Comparison of ENCODE assay signal across 23 mouse cellular contexts in genomic region chr8:121708406-121708805, GRCm38 (mm10). TPM values are rescaled to one million over a fixed set of nuclear protein-coding genes. Genes with fewer than 3 reads are reported as not detected.
A peak's percentile ranks its signal among the peaks of the same experiment; 100 is the strongest.
DNase-seq lines count a peak whose midpoint lies in the region; ATAC-seq and TF ChIP-seq lines count a peak whose summit lies in the region.
"Had no signal": no experiment of that assay in that cellular context is flagged by ENCODE, and none has a peak within 500 bp of the region (broad histone marks: within the 10 kb centered on the region; RNA-seq: fewer than 3 reads in every experiment).

No protein-coding gene starts in this region.

- H3K27ac ChIP-seq in forebrain, embryonic 12.5 days: no peak overlapping the region
- H3K27ac ChIP-seq in forebrain, embryonic 11.5 days (ENCODE audit: low read depth, low read length): no peak overlapping the region
- peak overlapping the region; percentile 6; the same call in 1 of the 2 replicates for H3K27ac ChIP-seq in kidney, postnatal 0 days
- no peak overlapping the region for H3K27ac ChIP-seq in left cerebral cortex, adult 2 months
- H3K27ac ChIP-seq: embryonic facial prominence, embryonic 10.5 days; forebrain, embryonic 15.5 days; heart, embryonic 10.5 days; hindbrain, embryonic 12.5 days had no signal

- peaks cover 5% of the 10 kb centered on the region for H3K27me3 ChIP-seq in forebrain, embryonic 12.5 days
- H3K27me3 ChIP-seq in forebrain, embryonic 11.5 days (ENCODE audit: control insufficient read depth, insufficient read depth, low read length): no peaks in the 10 kb centered on the region
- H3K27me3 ChIP-seq in kidney, postnatal 0 days (ENCODE audit: insufficient read depth, low read length): no peaks in the 10 kb centered on the region
- H3K27me3 ChIP-seq: forebrain, embryonic 15.5 days; hindbrain, embryonic 12.5 days had no signal

- no peak overlapping the region for H3K4me3 ChIP-seq in forebrain, embryonic 12.5 days (replicated peaks)
- H3K4me3 ChIP-seq in forebrain, embryonic 11.5 days (ENCODE audit: low read depth, low read length): no peak overlapping the region
- H3K4me3 ChIP-seq in kidney, postnatal 0 days (replicated peaks; ENCODE audit: low read depth, low read length): no peak overlapping the region
- no peak overlapping the region for H3K4me3 ChIP-seq in left cerebral cortex, adult 2 months
- H3K4me3 ChIP-seq: embryonic facial prominence, embryonic 10.5 days; forebrain, embryonic 15.5 days; heart, embryonic 10.5 days; hindbrain, embryonic 12.5 days had no signal

- no peak for ATAC-seq in forebrain, embryonic 12.5 days (ENCODE audit: low FRiP score)
- ATAC-seq in forebrain, embryonic 11.5 days (replicated peaks; ENCODE audit: low FRiP score): no peak
- 0 out of 2 replicates have a peak, but pooled peaks have one; percentile 13 for ATAC-seq in kidney, postnatal 0 days (replicated peaks; ENCODE audit: low FRiP score, low read depth)
- ATAC-seq: CD4-positive, CD25-positive, alpha-beta regulatory T cell, adult 4 months; forebrain, embryonic 15.5 days had no signal

- no peak for TF ChIP-seq CTCF in kidney, postnatal 0 days (IDR thresholded peaks at IDR 0.05; ENCODE audit: low read depth)
- TF ChIP-seq CTCF in left cerebral cortex, adult 2 months (IDR thresholded peaks at IDR 0.05): no peak

- H3K4me1 ChIP-seq in forebrain, embryonic 12.5 days: no peaks in the 10 kb centered on the region
- H3K4me1 ChIP-seq in forebrain, embryonic 11.5 days (replicated peaks; ENCODE audit: control insufficient read depth, insufficient read depth, low read length): no peaks in the 10 kb centered on the region
- H3K4me1 ChIP-seq in kidney, postnatal 0 days (replicated peaks; ENCODE audit: insufficient read depth, low read length): no peaks in the 10 kb centered on the region
- H3K4me1 ChIP-seq: forebrain, embryonic 15.5 days; hindbrain, embryonic 12.5 days had no signal

- no peaks in the 10 kb centered on the region for H3K9me3 ChIP-seq in forebrain, embryonic 12.5 days
- H3K9me3 ChIP-seq in forebrain, embryonic 11.5 days (ENCODE audit: control insufficient read depth, low read length): no peaks in the 10 kb centered on the region
- H3K9me3 ChIP-seq in kidney, postnatal 0 days (replicated peaks; ENCODE audit: low read length): no peaks in the 10 kb centered on the region
- H3K9me3 ChIP-seq: embryonic facial prominence, embryonic 10.5 days; forebrain, embryonic 15.5 days; heart, embryonic 10.5 days; hindbrain, embryonic 12.5 days had no signal

- 48% methylated on average over 6 of the region's 6 CpGs for WGBS in forebrain, embryonic 12.5 days
- 55% methylated on average over 6 of the region's 6 CpGs for WGBS in forebrain, embryonic 11.5 days
- 36% methylated on average over 6 of the region's 6 CpGs for WGBS in kidney, postnatal 0 days

- DNase-seq in forebrain, embryonic 11.5 days (ENCODE audit: low spot score): no peak
- DNase-seq in kidney, adult 8-10 months: peak; percentile 43 to 50
- no peak for DNase-seq in kidney, postnatal 0 days (ENCODE audit: low spot score)
- peak; percentile 69 to 76 for DNase-seq in kidney, postnatal 36 days
- no peak for DNase-seq in left cerebral cortex, adult 2 months (ENCODE audit: extremely low spot score in 1 of 2, low spot score in 2 of 2)
- no peak for DNase-seq in gastrocnemius, postnatal 36 days
- no peak for DNase-seq in retina, embryonic 14.5 days (ENCODE audit: low spot score)
- DNase-seq: adrenal gland, adult 2 months; adrenal gland, postnatal 25 days; cerebellum, adult 18-20 months; cerebellum, adult 9-11 months; cerebellum, postnatal 36 days; heart, adult 18-20 months; heart, postnatal 10 days; heart, postnatal 4 days had no signal

- no peak overlapping the region for H3K4me2 ChIP-seq in forebrain, embryonic 12.5 days
- no peak overlapping the region for H3K4me2 ChIP-seq in forebrain, embryonic 11.5 days (ENCODE audit: low read depth, low read length, severe bottlenecking)
- no peak overlapping the region for H3K4me2 ChIP-seq in kidney, postnatal 0 days (ENCODE audit: low read length)
- H3K4me2 ChIP-seq: forebrain, embryonic 15.5 days; hindbrain, embryonic 12.5 days had no signal

- 0 out of 2 replicates have a peak overlapping the region, but pooled peaks have one; percentile 7 for H3K9ac ChIP-seq in forebrain, embryonic 12.5 days
- H3K9ac ChIP-seq in forebrain, embryonic 11.5 days (ENCODE audit: low read length): no peak overlapping the region
- no peak overlapping the region for H3K9ac ChIP-seq in kidney, postnatal 0 days (ENCODE audit: low read depth, low read length)
- H3K9ac ChIP-seq: forebrain, embryonic 15.5 days; hindbrain, embryonic 12.5 days had no signal

- intact Hi-C loops in left cerebral cortex, adult 2 months (cut with DNase I): no loop called here
- intact Hi-C loops in gastrocnemius, postnatal 36 days (cut with DNase I): no loop called here

- no peaks in the 10 kb centered on the region for H3K36me3 ChIP-seq in forebrain, embryonic 12.5 days (replicated peaks)
- H3K36me3 ChIP-seq in forebrain, embryonic 11.5 days (ENCODE audit: control insufficient read depth, insufficient read depth, low read length): no peaks in the 10 kb centered on the region
- no peaks in the 10 kb centered on the region for H3K36me3 ChIP-seq in kidney, postnatal 0 days (ENCODE audit: insufficient read depth, low read length)
- H3K36me3 ChIP-seq: embryonic facial prominence, embryonic 10.5 days; forebrain, embryonic 15.5 days; heart, embryonic 10.5 days; hindbrain, embryonic 12.5 days had no signal

RNA-seq across cellular contexts. Expression of gene Jph3, which starts 21.0 kb away (rescaled TPM):
- 27.4 and 30.1 TPM in 2 replicates for polyA plus RNA-seq in forebrain, embryonic 12.5 days (2016; fragmentation: Nextera tagmentation; extraction: Ambion mirVana)
- 8.9 and 9.4 TPM in 2 replicates for polyA plus RNA-seq in forebrain, embryonic 11.5 days (2014; fragmentation: Nextera tagmentation; extraction: Ambion mirVana)
- polyA plus RNA-seq in kidney, postnatal 0 days (2015; fragmentation: Nextera tagmentation; extraction: Ambion mirVana): 0.37 and 0.41 TPM in 2 replicates
- total RNA-seq in left cerebral cortex, adult 2 months (2021): 100 to 1,000 TPM; 285 to 297 TPM
- total RNA-seq in gastrocnemius, postnatal 36 days (2021): not detected
- total RNA-seq: gastrocnemius, adult 8-10 months; heart, postnatal 10 days; MEL had no signal

RNA-seq across cellular contexts. Expression of gene Zcchc14, which starts 55.7 kb away (rescaled TPM):
- polyA plus RNA-seq in forebrain, embryonic 12.5 days (2016; fragmentation: Nextera tagmentation; extraction: Ambion mirVana): 28.3 and 30.5 TPM in 2 replicates
- 27.1 and 27.4 TPM in 2 replicates for polyA plus RNA-seq in forebrain, embryonic 11.5 days (2014; fragmentation: Nextera tagmentation; extraction: Ambion mirVana)
- 10.9 and 13.5 TPM in 2 replicates for polyA plus RNA-seq in kidney, postnatal 0 days (2015; fragmentation: Nextera tagmentation; extraction: Ambion mirVana)
- 10 to 100 TPM; 69.6 to 72.8 TPM for total RNA-seq in left cerebral cortex, adult 2 months (2021)
- total RNA-seq in gastrocnemius, postnatal 36 days (2021): 10 to 100 TPM; 14.2 to 17.2 TPM

Comparison
In these comparisons a context has a peak if more than half of its experiments do, and no peak if none do; other contexts are left out.
1. DNase-seq: peak in kidney, adult 8-10 months (2 of 2) and kidney, postnatal 36 days (2 of 2); none in forebrain, embryonic 11.5 days (single experiment), kidney, postnatal 0 days (single experiment), left cerebral cortex, adult 2 months (0 of 2), gastrocnemius, postnatal 36 days (0 of 2) and retina, embryonic 14.5 days (single experiment).